Mouse (Mus musculus) E14TG2a.4 (cell line): Measurements from ENCODE around the gene Incenp.
A peak's percentile ranks its signal among the peaks of the same experiment; 100 is the strongest.

Experiments
- H3K27me3 ChIP-seq: 2 replicates; pipeline ENCODE4 v1.6.1; 2014; ENCODE audit warnings: low read length, control low read depth; ENCODE audit not compliant: insufficient read depth
- H3K36me3 ChIP-seq: 2 replicates; pipeline ENCODE4 v1.6.1; 2014; ENCODE audit warnings: low read length, control low read depth; ENCODE audit not compliant: insufficient read depth
- H3K4me1 ChIP-seq: replicated peaks from 2 replicates; pipeline ENCODE4 v1.6.1; 2014; ENCODE audit warnings: low read depth, low read length, control low read depth
- H3K4me3 ChIP-seq: replicated peaks from 2 replicates; pipeline ENCODE4 v1.5.1; 2014; ENCODE audit warnings: mild to moderate bottlenecking, low read length
- H3K9me3 ChIP-seq: 2 replicates; pipeline ENCODE4 v1.6.1; 2014; ENCODE audit warnings: low read length, control low read depth
- CTCF ChIP-seq: conservative IDR thresholded peaks from 2 replicates; pipeline ENCODE4 v1.5.1; 2014; ENCODE audit warnings: low read length
- NANOG ChIP-seq: IDR thresholded peaks from 2 replicates; pipeline ENCODE4 v1.6.1; 2014; ENCODE audit warnings: borderline replicate concordance, low read length, mixed read lengths
- POU5F1 ChIP-seq: IDR thresholded peaks from 2 replicates; pipeline ENCODE4 v1.6.1; 2014; ENCODE audit warnings: low read length, borderline replicate concordance

Incenp gene

GRCm38 (mm10) chr19:9899072-9899779 is at the start of gene Incenp:
Gene Incenp (minus strand): TSS chr19:9899551.
- TF ChIP-seq CTCF (no peak), NANOG (no peak), POU5F1 (no peak)

GRCm38 (mm10) chr19:9946986-9947385 is 47.6 kb upstream of the Incenp start:
- H3K36me3 ChIP-seq, result no peaks in the 10 kb centered on the region
- peaks cover 3% of the 10 kb centered on the region; the same call in 1 of the 2 replicates for H3K27me3 ChIP-seq
- H3K4me1 ChIP-seq, result peaks cover 8% of the 10 kb centered on the region
- TF ChIP-seq CTCF, result no peak
- no peak for TF ChIP-seq POU5F1
- no peak for TF ChIP-seq NANOG
- H3K9me3 ChIP-seq, result peaks cover 11% of the 10 kb centered on the region
- H3K4me3 ChIP-seq, result no peak overlapping the region

More at GRCm38 (mm10) chr19:9899072-9899779, at the start of gene Incenp:
- H3K4me3 ChIP-seq, result peak within 1 kb of the TSS; percentile 98
- H3K4me1 ChIP-seq, result peaks cover 58% of the 10 kb centered on the region
- no peaks in the 10 kb centered on the region for H3K27me3 ChIP-seq
- H3K9me3 ChIP-seq, result no peaks in the 10 kb centered on the region
- peaks cover 38% of the 10 kb centered on the region for H3K36me3 ChIP-seq

- peaks cover 14% of the 10 kb centered on the region for H3K4me1 ChIP-seq
- H3K4me3 ChIP-seq, result no peak overlapping the region
- no peak for TF ChIP-seq POU5F1
- peaks cover 6% of the 10 kb centered on the region for H3K9me3 ChIP-seq
- no peaks in the 10 kb centered on the region for H3K36me3 ChIP-seq
- H3K27me3 ChIP-seq, result peaks cover 3% of the 10 kb centered on the region; the same call in 1 of the 2 replicates
Measured at GRCm38 (mm10) chr19:9945800-9946564, 46.6 kb upstream of the Incenp start.

GRCm38 (mm10) chr19:9942539-9943533 is 43.5 kb upstream of the Incenp start:
- Histone ChIP-seq H3K36me3 (no peaks in the 10 kb centered on the region), H3K9me3 (no peaks in the 10 kb centered on the region; the same call in 1 of the 2 replicates), H3K4me1 (peaks cover 44% of the 10 kb centered on the region), H3K4me3 (no peak overlapping the region), H3K27me3 (no peaks in the 10 kb centered on the region; the same call in 1 of the 2 replicates)
- TF ChIP-seq POU5F1 (no peak), NANOG (no peak), CTCF (no peak)

- Histone ChIP-seq H3K4me3 (no peak overlapping the region), H3K36me3 (no peaks in the 10 kb centered on the region), H3K9me3 (no peaks in the 10 kb centered on the region; the same call in 1 of the 2 replicates), H3K4me1 (peaks cover 46% of the 10 kb centered on the region), H3K27me3 (peaks cover 3% of the 10 kb centered on the region)
- TF ChIP-seq NANOG (no peak), POU5F1 (no peak), CTCF (no peak)
Measured at GRCm38 (mm10) chr19:9941809-9942208, 42.5 kb upstream of the Incenp start.

GRCm38 (mm10) chr19:9940903-9941302 is 41.6 kb upstream of the Incenp start:
- H3K4me1 ChIP-seq, result peaks cover 46% of the 10 kb centered on the region
- no peaks in the 10 kb centered on the region for H3K9me3 ChIP-seq
- TF ChIP-seq NANOG, result no peak
- no peak for TF ChIP-seq POU5F1
- TF ChIP-seq CTCF, result no peak
- H3K4me3 ChIP-seq, result no peak overlapping the region
- peaks cover 3% of the 10 kb centered on the region for H3K27me3 ChIP-seq
- H3K36me3 ChIP-seq, result no peaks in the 10 kb centered on the region

- Histone ChIP-seq H3K9me3 (no peaks in the 10 kb centered on the region), H3K27me3 (peaks cover 3% of the 10 kb centered on the region), H3K36me3 (no peaks in the 10 kb centered on the region), H3K4me1 (peaks cover 46% of the 10 kb centered on the region), H3K4me3 (no peak overlapping the region)
- TF ChIP-seq NANOG (no peak), CTCF (no peak), POU5F1 (no peak)
Measured at GRCm38 (mm10) chr19:9939841-9940240, 40.5 kb upstream of the Incenp start.

- Histone ChIP-seq H3K4me1 (peaks cover 51% of the 10 kb centered on the region), H3K27me3 (peaks cover 3% of the 10 kb centered on the region), H3K4me3 (peak overlapping the region; percentile 41), H3K36me3 (no peaks in the 10 kb centered on the region), H3K9me3 (no peaks in the 10 kb centered on the region)
- TF ChIP-seq POU5F1, result no peak
- no peak for TF ChIP-seq NANOG
- TF ChIP-seq CTCF, result no peak
Measured at GRCm38 (mm10) chr19:9938824-9939303, 39.5 kb upstream of the Incenp start.
